Mouse (Mus musculus): ENCODE measurements around the gene Usp39. TPM values are rescaled to one million over a fixed set of nuclear protein-coding genes. Genes with fewer than 3 reads are reported as not detected.
A peak's percentile ranks its signal among the peaks of the same experiment; 100 is the strongest.

The Usp39 gene
- total RNA-seq (2021) = 10 to 100 TPM; 19.3 to 24.6 TPM

GRCm38 (mm10) chr6:72345074-72345567 is at the start of gene Usp39:
Gene Usp39 (minus strand): TSS chr6:72345184.
- intact Hi-C loops (cut with DNase I) = no loop called here
- peak; percentile 95 to 96 for DNase-seq

GRCm38 (mm10) chr6:72392341-72392740 is 47.4 kb upstream of the Usp39 start:
- no peak for DNase-seq
- intact Hi-C loops (cut with DNase I) = loop anchor here (5.0 kb wide), 1 partner anchor 110 kb away; no protein-coding TSS in a partner anchor

- DNase-seq = peak; percentile 77 to 80
- intact Hi-C loops (cut with DNase I) = loop anchor here (5.0 kb wide), 1 partner anchor 109 kb away; no protein-coding TSS in a partner anchor
Observed at GRCm38 (mm10) chr6:72390795-72391521, 46.0 kb upstream of the Usp39 start.

- intact Hi-C loops (cut with DNase I) = loop anchor here (5.0 kb wide), 1 partner anchor 108 kb away; no protein-coding TSS in a partner anchor
- DNase-seq = peak; percentile 94
Observed at GRCm38 (mm10) chr6:72389941-72390771, 45.2 kb upstream of the Usp39 start, which contains the start of gene Vamp8. Gene Vamp8 (minus strand): TSS chr6:72390703.

GRCm38 (mm10) chr6:72389471-72389940 is 44.5 kb upstream of the Usp39 start:
- no peak for DNase-seq
- intact Hi-C loops (cut with DNase I) = no loop called here

- intact Hi-C loops (cut with DNase I) = no loop called here
Observed at GRCm38 (mm10) chr6:72388791-72389329, 43.9 kb upstream of the Usp39 start.

GRCm38 (mm10) chr6:72388266-72388665 is 43.3 kb upstream of the Usp39 start:
- no peak for DNase-seq
- intact Hi-C loops (cut with DNase I) = no loop called here

More at GRCm38 (mm10) chr6:72388791-72389329, 43.9 kb upstream of the Usp39 start:
- no peak for DNase-seq

GRCm38 (mm10) chr6:72387816-72388215 is 42.8 kb upstream of the Usp39 start:
- intact Hi-C loops (cut with DNase I) = no loop called here
- no peak for DNase-seq

- no peak for DNase-seq
- intact Hi-C loops (cut with DNase I) = no loop called here
Observed at GRCm38 (mm10) chr6:72386561-72386960, 41.6 kb upstream of the Usp39 start.

- intact Hi-C loops (cut with DNase I) = no loop called here
Observed at GRCm38 (mm10) chr6:72385258-72385657, 40.3 kb upstream of the Usp39 start.

GRCm38 (mm10) chr6:72383952-72384351 is 39.0 kb upstream of the Usp39 start:
- DNase-seq = no peak
- intact Hi-C loops (cut with DNase I) = no loop called here

More at GRCm38 (mm10) chr6:72385258-72385657, 40.3 kb upstream of the Usp39 start:
- no peak for DNase-seq

- DNase-seq = no peak
- intact Hi-C loops (cut with DNase I) = no loop called here
Observed at GRCm38 (mm10) chr6:72383142-72383820, 38.3 kb upstream of the Usp39 start.

- no peak for DNase-seq
- intact Hi-C loops (cut with DNase I) = no loop called here
Observed at GRCm38 (mm10) chr6:72382494-72382893, 37.5 kb upstream of the Usp39 start.

GRCm38 (mm10) chr6:72380131-72380770 is 35.3 kb upstream of the Usp39 start, which contains the start of gene Vamp5:
Gene Vamp5 (minus strand): TSS chr6:72380468.
- intact Hi-C loops (cut with DNase I) = no loop called here

GRCm38 (mm10) chr6:72379377-72380130 is 34.6 kb upstream of the Usp39 start:
- intact Hi-C loops (cut with DNase I) = no loop called here

More at GRCm38 (mm10) chr6:72380131-72380770, 35.3 kb upstream of the Usp39 start, which contains the start of gene Vamp5:
- DNase-seq = peak; percentile 88

GRCm38 (mm10) chr6:72378510-72379234 is 33.7 kb upstream of the Usp39 start:
- intact Hi-C loops (cut with DNase I) = no loop called here
- no peak for DNase-seq

More at GRCm38 (mm10) chr6:72379377-72380130, 34.6 kb upstream of the Usp39 start:
- peak in 1 of 2 experiments; percentile 41 for DNase-seq

- no peak for DNase-seq
- intact Hi-C loops (cut with DNase I) = no loop called here
Observed at GRCm38 (mm10) chr6:72374820-72375563, 30.0 kb upstream of the Usp39 start.

Data from heart, postnatal 10 days (tissue).